Mouse (Mus musculus) stomach, embryonic 14.5 days (tissue): ENCODE results near the gene Izumo2. TPM values are rescaled to one million over a fixed set of nuclear protein-coding genes. Genes with fewer than 3 reads are reported as not detected.
"Not testable (repeated sequence)": the region's sequence is repeated elsewhere in the genome, so short reads cannot be mapped to it uniquely, and the experiment has no call there.

Experiments
- ATAC-seq: fragments of 200-750 bp; cut with Nextera tagmentation; 2 replicates; pipeline ENCODE4 v1.8.0; 2017; ENCODE audit warnings: low read depth, moderate TSS enrichment; ENCODE audit not compliant: insufficient number of reproducible peaks, insufficient read depth, low FRiP score
- H3K27ac ChIP-seq: fragments of 300-500 bp; sonication (generic); 2 replicates; pipeline ENCODE4 v1.5.1; 2014; ENCODE audit warnings: mild to moderate bottlenecking, low read length, moderate library complexity, mixed read lengths
- H3K27me3 ChIP-seq: fragments of 300-500 bp; sonication (generic); 2 replicates; pipeline ENCODE4 v1.6.1; 2014; ENCODE audit warnings: low read length, control low read depth, mixed read lengths; ENCODE audit not compliant: control insufficient read depth, insufficient read depth
- H3K36me3 ChIP-seq: fragments of 300-500 bp; sonication (generic); 2 replicates; pipeline ENCODE4 v1.6.1; 2014; ENCODE audit warnings: mild to moderate bottlenecking, control low read depth, low read length, moderate library complexity, mixed read lengths; ENCODE audit not compliant: control insufficient read depth, insufficient read depth
- H3K4me1 ChIP-seq: fragments of 300-500 bp; sonication (generic); 2 replicates; pipeline ENCODE4 v1.6.1; 2014; ENCODE audit warnings: low read length, control low read depth, mixed read lengths; ENCODE audit not compliant: control insufficient read depth, insufficient read depth
- H3K4me2 ChIP-seq: fragments of 300-500 bp; sonication (generic); replicated peaks from 2 replicates; pipeline ENCODE4 v1.6.1; 2014; ENCODE audit warnings: low read depth, low read length, control low read depth
- H3K4me3 ChIP-seq: fragments of 300-500 bp; sonication (generic); 2 replicates; pipeline ENCODE4 v1.5.1; 2014; ENCODE audit warnings: low read depth, low read length, control low read depth
- H3K9ac ChIP-seq: fragments of 300-500 bp; sonication (generic); replicated peaks from 2 replicates; pipeline ENCODE4 v1.6.1; 2014; ENCODE audit warnings: low read depth, mild to moderate bottlenecking, control low read depth, low read length, moderate library complexity, mixed read lengths
- H3K9me3 ChIP-seq: fragments of 300-500 bp; sonication (generic); 2 replicates; pipeline ENCODE4 v1.6.1; 2016; ENCODE audit warnings: low read depth, low read length, control low read depth; ENCODE audit not compliant: control insufficient read depth
- WGBS: fragments of 180-500 bp; shearing (Covaris S2); extraction: QIAGEN DNeasy Blood & Tissue Kit; methylation state at CpG from one replicate; pipeline ENCODE4 v1.1.7; 2014; 5-methylcytosine and 5-hydroxymethylcytosine counted together
- polyA plus RNA-seq: library from polyadenylated mRNA; unstranded; fragments of >200 nt; fragmentation: Nextera tagmentation; extraction: Ambion mirVana; gene quantifications from 2 replicates; pipeline ENCODE4 v1.2.1, GENCODE M21; 2014

Izumo2 gene
- polyA plus RNA-seq, 1 experiment from 2014 or later, result not detected

GRCm38 (mm10) chr7:44702985-44703384 is 5.6 kb upstream of the Izumo2 start:
- Histone ChIP-seq H3K9me3 (no peaks in the 10 kb centered on the region), H3K4me2 (no peak overlapping the region), H3K4me1 (no peaks in the 10 kb centered on the region), H3K36me3 (no peaks in the 10 kb centered on the region), H3K27me3 (no peaks in the 10 kb centered on the region), H3K9ac (no peak overlapping the region), H3K4me3 (no peak overlapping the region), H3K27ac (no peak overlapping the region)
- 75% methylated on average over 8 of the region's 8 CpGs for WGBS
- no peak for ATAC-seq

DNA sequence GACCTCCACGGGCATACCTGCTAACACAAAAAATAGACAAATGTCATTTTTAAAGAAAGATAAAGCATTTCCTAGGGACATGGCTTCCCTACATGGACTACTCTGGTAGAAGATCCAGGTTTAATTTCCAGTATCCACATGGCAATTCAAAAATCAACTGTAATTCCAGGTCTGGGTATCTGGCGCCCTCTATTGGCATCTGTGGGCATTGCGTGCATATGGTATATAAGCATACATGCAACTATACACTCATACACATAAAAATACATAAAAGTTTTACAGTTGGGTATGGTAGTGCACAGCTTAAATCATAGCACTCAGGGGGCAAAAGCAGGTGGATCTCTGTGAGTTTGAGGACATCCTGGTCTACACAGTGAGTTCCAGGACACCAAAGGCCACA is 4.2 kb upstream of the Izumo2 start:
- 56% methylated on average over 3 of the region's 3 CpGs for WGBS
- Histone ChIP-seq H3K36me3 (no peaks in the 10 kb centered on the region), H3K9me3 (no peaks in the 10 kb centered on the region), H3K27me3 (no peaks in the 10 kb centered on the region), H3K27ac (no peak overlapping the region), H3K9ac (no peak overlapping the region), H3K4me2 (no peak overlapping the region), H3K4me1 (no peaks in the 10 kb centered on the region), H3K4me3 (no peak overlapping the region)
- no peak for ATAC-seq

DNA sequence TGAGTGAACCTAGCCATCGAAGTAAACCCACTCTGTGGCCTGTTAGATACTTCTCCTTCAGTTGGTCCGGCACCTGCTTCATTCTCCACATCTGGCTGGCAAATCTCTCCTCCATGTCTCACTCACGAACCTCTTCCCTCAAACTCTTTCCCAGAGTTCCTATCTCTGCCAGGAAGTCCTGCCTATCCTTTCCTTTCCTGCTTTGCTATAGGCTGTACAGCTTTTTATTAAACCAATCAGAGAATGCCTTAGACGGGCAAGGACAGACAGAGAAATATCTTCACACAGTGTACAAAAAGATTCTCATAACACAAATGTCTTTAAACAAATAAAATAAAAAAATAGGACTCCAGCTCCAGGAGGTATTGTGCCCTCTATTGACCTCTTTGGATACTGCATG is 3.5 kb upstream of the Izumo2 start:
- 90% methylated on average over 4 of the region's 4 CpGs for WGBS
- ATAC-seq, result no peak
- no peak overlapping the region for H3K27ac ChIP-seq

GRCm38 (mm10) chr7:44706322-44706721 is 2.2 kb upstream of the Izumo2 start:
- Histone ChIP-seq H3K9me3 (no peaks in the 10 kb centered on the region), H3K36me3 (no peaks in the 10 kb centered on the region), H3K27ac (no peak overlapping the region), H3K9ac (no peak overlapping the region), H3K4me1 (no peaks in the 10 kb centered on the region), H3K27me3 (no peaks in the 10 kb centered on the region), H3K4me3 (no peak overlapping the region), H3K4me2 (no peak overlapping the region)
- ATAC-seq, result no peak

More for the DNA sequence above, 3.5 kb upstream of the Izumo2 start:
- H3K4me3 ChIP-seq, result no peak overlapping the region
- H3K4me1 ChIP-seq, result no peaks in the 10 kb centered on the region
- no peak overlapping the region for H3K9ac ChIP-seq
- no peaks in the 10 kb centered on the region for H3K9me3 ChIP-seq
- H3K36me3 ChIP-seq, result no peaks in the 10 kb centered on the region
- H3K27me3 ChIP-seq, result no peaks in the 10 kb centered on the region
- no peak overlapping the region for H3K4me2 ChIP-seq

DNA sequence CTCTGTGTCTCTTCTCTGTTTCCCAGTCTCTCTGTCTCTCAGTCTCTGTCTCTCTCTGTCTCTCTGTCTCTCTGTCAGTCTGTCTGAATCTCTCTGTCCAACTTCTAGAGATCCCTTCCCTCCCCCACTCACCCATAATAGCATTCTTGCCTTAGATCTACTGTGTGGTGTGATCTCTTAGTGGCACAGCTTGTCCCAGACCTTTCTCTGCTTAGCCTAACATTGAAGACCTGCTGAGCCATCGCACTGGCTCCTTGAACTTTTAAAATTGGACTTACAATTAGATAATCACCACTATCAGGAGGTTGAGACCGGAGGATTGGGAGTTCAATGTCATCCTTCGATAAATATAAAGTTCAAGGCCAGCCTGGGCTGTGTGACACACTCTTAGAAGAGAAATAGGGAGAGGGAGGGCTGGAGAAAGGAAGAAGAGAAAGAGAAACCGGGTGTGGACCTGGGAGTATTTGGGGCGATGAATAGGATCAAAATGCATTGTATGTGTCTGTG is 1.3 kb upstream of the Izumo2 start:
- Histone ChIP-seq H3K36me3 (no peaks in the 10 kb centered on the region), H3K27me3 (no peaks in the 10 kb centered on the region), H3K4me3 (no peak overlapping the region), H3K9me3 (no peaks in the 10 kb centered on the region), H3K27ac (no peak overlapping the region), H3K4me2 (no peak overlapping the region), H3K9ac (no peak overlapping the region), H3K4me1 (no peaks in the 10 kb centered on the region)
- 89% methylated on average over 5 of the region's 5 CpGs for WGBS
- ATAC-seq, result no peak

DNA sequence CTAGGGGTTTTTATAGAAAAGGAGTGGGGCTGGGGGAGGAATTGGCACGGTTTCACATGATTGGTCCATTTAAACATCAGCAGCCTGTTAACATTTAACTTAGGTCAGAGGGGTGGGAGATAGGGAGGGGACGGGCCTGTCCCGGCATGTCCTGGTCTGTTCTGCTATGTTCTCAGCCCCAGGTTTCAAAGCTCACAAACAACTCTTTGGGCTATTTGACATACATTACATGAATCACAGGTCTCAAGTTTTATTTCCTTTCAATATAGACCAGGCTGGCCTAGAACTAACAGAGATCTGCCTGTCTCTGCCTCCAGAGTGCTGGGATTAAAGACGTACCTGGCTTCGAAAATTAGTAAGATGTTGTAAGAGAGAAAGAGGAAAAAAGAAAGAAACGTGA is 449 bp upstream of the Izumo2 start:
- not testable (repeated sequence) for H3K36me3 ChIP-seq, H3K27me3 ChIP-seq, ATAC-seq, H3K9me3 ChIP-seq, H3K27ac ChIP-seq, H3K4me1 ChIP-seq, H3K4me3 ChIP-seq, H3K9ac ChIP-seq, H3K4me2 ChIP-seq
- WGBS, result 87% methylated on average over 5 of the region's 6 CpGs

GRCm38 (mm10) chr7:44709881-44710280 is 1.3 kb downstream of the Izumo2 start:
- no peak overlapping the region for H3K27ac ChIP-seq
- no peak overlapping the region for H3K4me3 ChIP-seq
- H3K4me1 ChIP-seq, result no peaks in the 10 kb centered on the region
- 84% methylated on average over 5 of the region's 5 CpGs for WGBS
- H3K4me2 ChIP-seq, result no peak overlapping the region
- H3K9me3 ChIP-seq, result no peaks in the 10 kb centered on the region
- H3K9ac ChIP-seq, result no peak overlapping the region
- no peaks in the 10 kb centered on the region for H3K36me3 ChIP-seq
- no peaks in the 10 kb centered on the region for H3K27me3 ChIP-seq
- no peak for ATAC-seq

GRCm38 (mm10) chr7:44722058-44722457 is 13.5 kb downstream of the Izumo2 start:
- Histone ChIP-seq H3K27ac (no peak overlapping the region), H3K9ac (no peak overlapping the region), H3K27me3 (no peaks in the 10 kb centered on the region), H3K9me3 (no peaks in the 10 kb centered on the region), H3K4me3 (no peak overlapping the region), H3K4me2 (no peak overlapping the region), H3K4me1 (no peaks in the 10 kb centered on the region), H3K36me3 (no peaks in the 10 kb centered on the region)
- peak; percentile 61; the same call in 1 of the 2 replicates for ATAC-seq
- 68% methylated on average over 5 of the region's 5 CpGs for WGBS

DNA sequence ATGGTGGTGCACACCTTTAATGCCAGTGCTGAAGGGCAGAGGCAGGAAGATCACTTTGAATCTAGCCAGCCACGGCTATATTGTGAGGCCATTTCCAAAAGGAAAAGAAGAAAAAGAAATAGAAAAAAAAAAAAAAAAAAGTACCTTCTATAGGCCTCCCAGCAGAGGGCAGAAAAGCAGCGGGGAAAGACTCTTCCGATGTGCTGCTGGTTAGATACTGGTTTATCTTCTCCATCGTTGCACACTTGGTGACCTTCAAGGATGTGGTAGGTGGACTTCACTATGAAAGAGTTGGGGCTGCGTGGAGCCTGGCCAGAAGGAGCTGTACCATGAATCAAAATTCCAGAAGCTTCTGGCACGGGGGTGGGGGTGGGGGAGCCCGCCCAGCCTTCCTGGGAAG is 15.8 kb downstream of the Izumo2 start:
- Histone ChIP-seq H3K36me3 (no peaks in the 10 kb centered on the region), H3K27me3 (no peaks in the 10 kb centered on the region), H3K4me1 (no peaks in the 10 kb centered on the region), H3K4me2 (no peak overlapping the region), H3K4me3 (no peak overlapping the region), H3K9ac (no peak overlapping the region), H3K27ac (no peak overlapping the region), H3K9me3 (no peaks in the 10 kb centered on the region)
- WGBS, result 18% methylated on average over 7 of the region's 7 CpGs
- no peak for ATAC-seq
